Mouse (Mus musculus) spleen, postnatal 10 days (tissue): ENCODE measurements around the gene Eng.

Source experiments
- DNase-seq, 2 experiments: peaks; one replicate each; pipeline ENCODE4 v3.0.0; 2021 to 2022; ENCODE audit warnings: low spot score in 2 of 2

The Eng gene

GRCm38 (mm10) chr2:32621517-32621859 lies 24.9 kb upstream of the Eng start, which contains the start of gene Ak1:
Gene Ak1, plus strand, starts transcription at chr2:32621758.
- DNase-seq: no peak

- DNase-seq: no peak
These were observed 22.2 kb upstream of the Eng start for GRCm38 (mm10) chr2:32624111-32624748.

- peak in 1 of 2 experiments; percentile 52 for DNase-seq
These were observed 21.1 kb upstream of the Eng start for GRCm38 (mm10) chr2:32625212-32625872.

GRCm38 (mm10) chr2:32625873-32626694 lies 20.3 kb upstream of the Eng start:
- no peak for DNase-seq

DNA sequence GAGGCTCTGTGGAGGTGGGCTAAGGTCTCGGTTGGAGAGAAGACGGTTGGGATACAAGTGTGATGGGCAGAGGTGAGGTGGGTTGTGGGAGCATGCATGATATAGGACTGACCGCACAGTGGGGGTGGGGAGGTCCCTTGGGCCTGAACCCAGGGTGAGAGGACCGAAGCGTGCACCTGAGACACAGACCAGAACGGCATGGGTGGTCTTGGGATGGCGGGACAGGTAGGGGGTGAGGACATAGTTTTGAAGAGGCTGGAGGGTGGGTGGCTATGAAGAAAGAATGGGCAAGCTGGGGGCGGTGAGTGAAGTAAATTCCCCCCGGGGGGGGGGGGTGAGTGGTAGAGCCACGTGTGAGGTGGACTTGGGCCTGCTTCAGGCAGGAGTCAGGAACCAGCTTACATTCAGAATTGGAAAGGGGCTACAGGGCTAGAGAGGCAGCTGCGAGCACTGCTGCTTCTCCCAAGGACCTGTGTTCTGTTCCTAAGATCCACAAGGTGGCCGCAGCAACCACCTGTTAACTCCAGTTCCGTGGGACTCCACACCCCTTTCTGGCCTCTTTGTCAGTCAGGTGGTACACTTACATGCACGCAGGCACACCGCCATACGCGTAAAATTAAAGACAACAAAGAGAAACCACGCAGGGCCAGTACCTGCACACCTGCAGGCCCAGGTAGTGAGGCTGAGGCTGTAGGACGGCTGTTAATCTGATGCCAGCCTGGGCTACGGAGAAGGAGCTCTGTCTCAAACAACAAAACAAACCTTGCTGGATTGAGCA lies 18.9 kb upstream of the Eng start:
- no peak for DNase-seq

DNA sequence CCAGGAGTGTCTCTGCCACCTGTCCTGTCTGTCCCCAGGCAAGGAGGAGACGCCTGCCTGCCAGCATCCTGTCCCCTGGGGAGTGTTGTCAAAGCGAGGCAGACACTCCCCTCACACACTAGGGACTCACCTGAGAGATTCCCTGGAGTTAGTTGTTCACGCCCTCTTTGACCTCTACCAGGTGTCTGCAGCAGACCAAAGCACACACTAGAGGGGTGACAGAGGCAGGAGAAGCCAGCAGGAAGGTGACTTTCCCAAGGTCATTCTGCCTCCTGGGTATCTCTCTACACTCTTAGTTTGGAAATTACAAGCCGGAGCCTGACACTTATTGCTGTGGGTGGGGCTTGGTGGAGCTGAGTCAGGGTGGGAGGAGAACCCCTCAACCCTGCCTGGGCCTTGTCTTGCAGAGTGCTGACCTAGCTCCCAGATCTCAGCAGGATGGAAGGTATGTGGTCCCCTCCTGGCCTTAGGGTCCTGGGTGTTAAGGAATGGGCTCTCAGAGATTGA lies 18.3 kb upstream of the Eng start:
- no peak for DNase-seq

DNA sequence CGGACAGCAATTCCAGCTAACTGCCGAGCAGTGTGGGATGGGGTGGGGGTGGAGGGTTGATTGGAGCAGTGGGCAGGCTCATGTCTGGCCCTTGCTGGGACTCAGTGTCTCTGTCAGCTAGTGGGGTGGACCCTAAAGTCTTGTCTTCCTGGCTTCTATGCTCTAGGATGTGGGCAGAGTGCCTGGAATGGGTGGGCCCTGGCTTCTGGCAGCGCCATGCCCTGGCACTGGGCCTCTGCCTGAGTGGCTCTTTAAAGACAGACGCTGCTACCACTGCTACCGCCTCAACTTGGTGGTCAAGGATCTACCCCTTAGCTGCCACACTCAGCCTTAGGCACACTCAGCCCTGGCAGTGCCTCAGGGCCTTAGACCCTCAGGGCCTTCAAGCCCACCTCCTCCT lies 17.7 kb upstream of the Eng start:
- no peak for DNase-seq

- no peak for DNase-seq
These were observed 17.0 kb upstream of the Eng start for GRCm38 (mm10) chr2:32629276-32629976.

DNA sequence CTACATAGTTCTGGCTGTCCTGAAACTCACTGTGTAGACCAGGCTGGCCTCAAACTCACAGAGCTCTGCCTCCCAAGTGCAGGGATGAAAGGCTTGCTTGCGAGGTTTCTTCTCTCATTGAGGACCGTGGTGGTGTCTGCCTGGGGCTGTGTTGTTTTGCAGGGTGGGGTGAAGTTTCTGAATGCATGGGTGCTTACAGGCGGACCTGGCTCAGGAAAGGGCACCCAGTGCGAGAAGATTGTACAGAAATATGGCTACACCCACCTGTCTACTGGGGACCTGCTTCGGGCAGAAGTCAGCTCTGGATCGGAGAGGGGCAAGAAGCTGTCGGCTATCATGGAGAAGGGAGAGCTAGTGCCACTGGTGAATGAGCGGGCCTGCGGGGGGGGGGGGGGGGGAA lies 16.4 kb upstream of the Eng start:
- DNase-seq: no peak

DNA sequence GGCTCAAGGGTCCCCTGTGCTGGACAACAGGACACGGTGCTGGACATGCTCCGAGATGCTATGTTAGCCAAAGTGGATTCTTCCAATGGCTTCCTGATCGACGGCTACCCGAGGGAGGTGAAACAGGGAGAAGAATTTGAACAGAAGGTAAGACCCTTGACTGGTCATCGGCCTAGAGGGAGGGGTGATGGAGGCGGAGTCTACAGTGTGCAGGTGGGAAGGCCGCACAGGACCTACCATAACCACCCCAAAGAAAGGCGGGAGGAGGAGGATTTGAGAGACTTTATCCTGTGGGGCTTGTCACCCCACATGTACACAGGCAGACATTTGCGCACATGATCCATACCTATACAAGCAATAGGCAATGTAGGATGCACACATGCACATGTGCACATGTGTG lies 15.3 kb upstream of the Eng start:
- no peak for DNase-seq

DNA sequence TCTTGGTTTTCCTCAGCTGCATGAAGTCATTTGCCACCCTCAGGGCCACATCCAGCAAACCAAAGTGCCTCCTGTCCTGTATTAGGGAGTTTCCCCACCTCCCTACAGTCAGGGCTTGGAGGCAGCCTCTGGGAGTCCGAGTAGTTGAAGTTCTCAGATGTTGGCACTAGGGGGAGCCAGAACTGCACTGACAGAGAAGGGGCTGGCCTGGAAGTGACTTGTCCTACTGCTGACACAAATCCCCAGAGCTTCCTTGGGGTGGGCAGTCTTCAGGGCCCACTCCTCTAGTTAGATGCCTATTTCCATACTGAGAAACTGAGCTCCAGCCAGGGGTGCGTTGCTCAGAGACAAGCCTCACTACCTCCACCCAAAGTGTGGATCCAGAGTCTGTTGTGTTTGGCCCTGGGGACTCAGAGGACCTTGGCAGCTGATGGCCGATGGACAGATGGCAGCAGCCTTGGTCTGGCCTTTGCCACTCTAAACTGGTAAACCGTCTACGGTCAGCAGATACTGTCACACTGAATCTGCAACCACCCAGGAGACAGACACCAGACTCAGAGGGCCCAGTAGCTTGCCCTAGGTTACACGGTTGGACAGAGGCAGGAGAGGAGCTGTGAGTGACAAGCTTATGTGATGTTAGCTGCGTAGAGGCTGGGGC lies 14.5 kb upstream of the Eng start:
- DNase-seq: peak; percentile 68 to 83

- no peak for DNase-seq
These were observed 12.7 kb upstream of the Eng start for GRCm38 (mm10) chr2:32633660-32634059.

DNA sequence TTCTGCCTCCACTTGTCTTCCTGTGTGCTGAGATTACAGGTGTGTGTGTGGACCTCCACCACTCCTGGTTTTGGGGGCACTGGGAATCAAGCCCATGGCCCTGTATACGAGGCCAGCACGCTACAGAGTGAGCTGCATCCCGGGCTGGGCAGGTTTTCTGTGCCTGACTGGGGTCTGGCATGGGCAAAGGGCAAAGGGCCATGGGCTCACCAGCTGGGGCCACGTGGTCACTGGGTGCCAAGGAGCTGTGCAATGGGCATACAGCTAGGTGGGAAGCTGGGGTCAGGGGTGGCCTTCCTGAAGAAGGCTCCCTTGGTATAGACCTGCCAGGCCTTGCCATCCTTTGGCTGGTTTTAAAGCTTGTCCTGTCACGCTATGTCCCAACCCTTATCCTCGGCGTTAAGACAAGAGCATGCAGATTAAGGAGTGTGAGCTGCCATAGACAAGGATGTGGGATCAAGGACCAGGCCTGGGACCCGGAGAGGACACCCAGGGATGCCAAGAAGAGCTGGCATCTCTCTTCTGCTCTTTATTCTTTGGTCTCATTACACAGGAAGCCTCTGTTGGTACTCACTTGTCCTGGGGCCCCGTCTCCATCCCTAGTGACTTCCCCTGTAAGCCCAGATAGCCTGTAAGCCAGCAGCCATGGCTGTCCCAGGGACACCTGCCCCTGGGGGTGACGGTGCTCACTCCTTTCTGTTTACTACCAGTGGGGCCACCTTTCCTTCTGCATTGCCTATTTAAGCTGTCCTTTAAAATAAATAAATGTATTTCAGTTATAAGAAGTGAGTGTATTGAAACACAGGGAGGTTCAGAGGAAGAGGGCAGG lies 11.9 kb upstream of the Eng start:
- no peak for DNase-seq

GRCm38 (mm10) chr2:32636617-32637016 lies 9.8 kb upstream of the Eng start:
- no peak for DNase-seq

GRCm38 (mm10) chr2:32637778-32638281 lies 8.6 kb upstream of the Eng start:
- peak; percentile 40 to 77 for DNase-seq

- DNase-seq: no peak
These were observed 6.8 kb upstream of the Eng start for GRCm38 (mm10) chr2:32639632-32640031.

DNA sequence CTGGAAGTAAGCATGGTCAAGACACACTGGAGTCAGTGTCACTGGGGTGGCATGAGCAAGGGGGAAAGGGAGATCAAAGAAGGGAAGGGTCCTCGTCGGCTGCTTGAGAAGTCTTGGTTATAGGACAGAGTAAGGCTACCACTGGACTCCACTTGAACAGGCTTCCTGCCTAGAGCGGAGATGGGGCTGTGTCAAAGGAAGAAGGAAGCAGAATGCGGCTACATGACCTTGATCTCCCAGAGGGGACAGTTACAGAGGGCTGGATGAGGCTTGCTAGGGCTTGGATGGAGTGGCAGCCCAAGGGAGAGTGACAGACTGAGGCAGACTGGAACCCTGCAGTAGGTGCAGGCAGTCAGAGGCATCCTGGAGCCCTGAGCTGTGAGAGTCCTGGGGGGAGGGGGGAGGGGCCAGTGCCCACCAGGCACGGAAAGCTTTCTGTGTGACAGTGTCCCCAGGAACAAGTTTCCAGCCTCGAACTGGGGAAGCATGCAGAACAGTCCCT lies 5.8 kb upstream of the Eng start:
- DNase-seq: no peak

DNA sequence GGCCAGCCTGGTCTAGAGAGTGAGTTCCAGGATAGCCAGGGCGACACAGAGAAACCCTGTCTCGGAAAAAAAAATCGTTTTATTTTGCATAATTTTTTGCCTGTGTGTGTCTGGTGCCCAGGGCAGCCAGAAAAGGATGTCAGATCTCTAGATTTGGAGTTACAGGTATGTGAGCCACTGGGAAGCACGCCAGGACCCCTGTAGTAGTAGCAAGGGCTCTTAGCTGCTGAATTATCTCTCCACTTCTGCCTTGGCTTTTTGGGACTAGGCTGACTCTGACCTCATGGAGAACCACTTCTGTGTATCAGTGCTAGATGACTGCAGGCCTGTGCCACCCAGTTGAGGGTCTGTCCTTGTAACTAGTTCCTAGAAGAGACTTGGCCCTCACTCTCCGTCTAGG lies 4.6 kb upstream of the Eng start:
- DNase-seq: no peak

GRCm38 (mm10) chr2:32642813-32643212 lies 3.6 kb upstream of the Eng start:
- no peak for DNase-seq
